Mouse (Mus musculus) testis, adult 2 months (tissue): Measurements from ENCODE around the gene H2-Oa.

Experiments
- CTCF ChIP-seq: fragments of 200-500 bp; IDR thresholded peaks from 2 replicates; pipeline ENCODE4 v1.5.1; 2012; ENCODE audit warnings: low read depth, mild to moderate bottlenecking, inconsistent platforms, low read length, moderate library complexity; ENCODE audit not compliant: control insufficient read depth, insufficient read depth, insufficient replicate concordance
- POLR2A ChIP-seq: fragments of 200-500 bp; IDR thresholded peaks from 2 replicates; pipeline ENCODE4 v1.6.1; 2012; ENCODE audit warnings: low read depth, mild to moderate bottlenecking, inconsistent platforms, low read length, moderate library complexity; ENCODE audit not compliant: control insufficient read depth

- TF ChIP-seq POLR2A (no peak), CTCF (no peak)
These were observed 9.0 kb upstream of the H2-Oa start for GRCm38 (mm10) chr17:34083104-34083503.
